Mouse (Mus musculus) large intestine, adult 2 months (tissue): ENCODE measurements at regions not wholly inside any gene's neighbourhood (a gene's known extent, or its start where the extent isn't known, plus 50 kb on each side); places are given as distances from the start of the nearest gene placed in this dataset.

Experiments
- DNase-seq: peaks from one replicate; pipeline ENCODE4 v3.0.0-alpha.2; 2012; ENCODE audit warnings: low read depth, low spot score
- WGBS: fragments of 180-500 bp; shearing (Covaris S2); methylation state at CpG from one replicate; pipeline ENCODE4 v1.1.7; 2018; 5-methylcytosine and 5-hydroxymethylcytosine counted together

GRCm38 (mm10) chr8:42157006-42157405 lies 740.1 kb upstream of the Frg1 start:
- WGBS = 76% methylated on average over 4 of the region's 4 CpGs
- DNase-seq = no peak

GRCm38 (mm10) chr8:42156588-42156987 lies 739.7 kb upstream of the Frg1 start:
- WGBS = 53% methylated on average over 1 of the region's 1 CpGs
- DNase-seq = no peak

- no peak for DNase-seq
- 27% methylated on average over 5 of the region's 5 CpGs for WGBS
These were observed 727.8 kb upstream of the Frg1 start for GRCm38 (mm10) chr8:42144685-42145084.

- DNase-seq = no peak
- 17% methylated on average over 8 of the region's 8 CpGs for WGBS
These were observed 727.3 kb upstream of the Frg1 start for GRCm38 (mm10) chr8:42144220-42144619.

- WGBS = 54% methylated on average over 2 of the region's 2 CpGs
- DNase-seq = no peak
These were observed 690.7 kb upstream of the Frg1 start for GRCm38 (mm10) chr8:42107582-42107981.

- no peak for DNase-seq
- 57% methylated on average over 1 of the region's 1 CpGs for WGBS
These were observed 652.4 kb upstream of the Frg1 start for GRCm38 (mm10) chr8:42069314-42069713.

- 61% methylated on average over 5 of the region's 5 CpGs for WGBS
- no peak for DNase-seq
These were observed 626.7 kb upstream of the Frg1 start for GRCm38 (mm10) chr8:42043526-42043925.

- no peak for DNase-seq
- 87% methylated on average over 2 of the region's 2 CpGs for WGBS
These were observed 622.4 kb upstream of the Frg1 start for GRCm38 (mm10) chr8:42039245-42039644.

- WGBS = 84% methylated on average over 1 of the region's 1 CpGs
- no peak for DNase-seq
These were observed 610.1 kb upstream of the Frg1 start for GRCm38 (mm10) chr8:42026934-42027333.

GRCm38 (mm10) chr8:42017786-42018185 lies 600.9 kb upstream of the Frg1 start:
- 80% methylated on average over 3 of the region's 3 CpGs for WGBS
- DNase-seq = no peak

- DNase-seq = no peak
These were observed 586.3 kb upstream of the Frg1 start for GRCm38 (mm10) chr8:42003170-42003569.

- 51% methylated on average over 8 of the region's 8 CpGs for WGBS
These were observed 572.2 kb upstream of the Frg1 start for GRCm38 (mm10) chr8:41989040-41989501.

GRCm38 (mm10) chr8:41988216-41988615 lies 571.3 kb upstream of the Frg1 start:
- 17% methylated on average over 5 of the region's 5 CpGs for WGBS

More at GRCm38 (mm10) chr8:41989040-41989501, 572.2 kb upstream of the Frg1 start:
- no peak for DNase-seq

GRCm38 (mm10) chr8:41987417-41987816 lies 570.5 kb upstream of the Frg1 start:
- DNase-seq = no peak

More at GRCm38 (mm10) chr8:41988216-41988615, 571.3 kb upstream of the Frg1 start:
- no peak for DNase-seq

- no peak for DNase-seq
- WGBS = 72% methylated on average over 2 of the region's 2 CpGs
These were observed 555.5 kb upstream of the Frg1 start for GRCm38 (mm10) chr8:41972416-41972815.

- 85% methylated on average over 3 of the region's 3 CpGs for WGBS
- no peak for DNase-seq
These were observed 553.7 kb upstream of the Frg1 start for GRCm38 (mm10) chr8:41970536-41970935.

GRCm38 (mm10) chr8:41969408-41969807 lies 552.5 kb upstream of the Frg1 start:
- 77% methylated on average over 3 of the region's 3 CpGs for WGBS
- no peak for DNase-seq

- no peak for DNase-seq
These were observed 547.2 kb upstream of the Frg1 start for GRCm38 (mm10) chr8:41964088-41964487.

- 86% methylated on average over 1 of the region's 1 CpGs for WGBS
- DNase-seq = no peak
These were observed 540.0 kb upstream of the Frg1 start for GRCm38 (mm10) chr8:41956878-41957277.

- DNase-seq = no peak
These were observed 533.9 kb upstream of the Frg1 start for GRCm38 (mm10) chr8:41950736-41951135.

GRCm38 (mm10) chr8:41939298-41939697 lies 522.4 kb upstream of the Frg1 start:
- no peak for DNase-seq
- WGBS = 79% methylated on average over 4 of the region's 4 CpGs

More at GRCm38 (mm10) chr8:41950736-41951135, 533.9 kb upstream of the Frg1 start:
- WGBS = 93% methylated on average over 1 of the region's 1 CpGs

- no peak for DNase-seq
These were observed 504.2 kb upstream of the Frg1 start for GRCm38 (mm10) chr8:41921106-41921505.

More at GRCm38 (mm10) chr8:41921106-41921505, 504.2 kb upstream of the Frg1 start:
- WGBS = 76% methylated on average over 7 of the region's 7 CpGs
